Mouse (Mus musculus): ENCODE results near the gene Mybphl. TPM values are rescaled to one million over a fixed set of nuclear protein-coding genes. Genes with fewer than 3 reads are reported as not detected.

Mybphl gene
- polyA plus RNA-seq, 1 experiment from 2014 or later = not detected

- no peak for ATAC-seq
- Histone ChIP-seq H3K27me3 (replicated peaks; ENCODE audit: control insufficient read depth, insufficient read depth, low read length) (no peaks in the 10 kb centered on the region), H3K27ac (ENCODE audit: low read depth, low read length) (no peak overlapping the region), H3K4me2 (replicated peaks; ENCODE audit: low read depth) (no peak overlapping the region), H3K9me3 (ENCODE audit: control insufficient read depth) (no peaks in the 10 kb centered on the region), H3K4me1 (replicated peaks; ENCODE audit: control insufficient read depth, insufficient read depth, low read length) (no peaks in the 10 kb centered on the region), H3K4me3 (ENCODE audit: low read depth, low read length) (no peak overlapping the region), H3K36me3 (ENCODE audit: control insufficient read depth, insufficient read depth) (peaks cover 47% of the 10 kb centered on the region), H3K9ac (ENCODE audit: low read depth, low read length) (no peak overlapping the region)
- TF ChIP-seq CTCF (IDR thresholded peaks at IDR 0.05; ENCODE audit: low read depth) = no peak
- WGBS = 88% methylated on average over 6 of the region's 6 CpGs
These were observed 60.9 kb downstream of the Mybphl start for GRCm38 (mm10) chr3:108425624-108426018.

Other genes starting within 250 kb of the Mybphl start
- 99.6 and 101 TPM in 2 replicates for gene Gnai3, start 218.8 kb upstream of the Mybphl start, polyA plus RNA-seq (2015; fragmentation: Nextera tagmentation; extraction: Ambion mirVana)
- gene Gpr61, start 210.0 kb upstream of the Mybphl start, polyA plus RNA-seq (2015; fragmentation: Nextera tagmentation; extraction: Ambion mirVana) = 0.05 and 0.13 TPM in 2 replicates
- 2.8 and 2.9 TPM in 2 replicates for gene Amigo1, start 178.6 kb upstream of the Mybphl start, polyA plus RNA-seq (2015; fragmentation: Nextera tagmentation; extraction: Ambion mirVana)
- 6.3 and 6.7 TPM in 2 replicates for gene Cyb561d1, start 163.7 kb upstream of the Mybphl start, polyA plus RNA-seq (2015; fragmentation: Nextera tagmentation; extraction: Ambion mirVana)
- gene Atxn7l2, start 154.0 kb upstream of the Mybphl start, polyA plus RNA-seq (2015; fragmentation: Nextera tagmentation; extraction: Ambion mirVana) = 3.4 and 4.0 TPM in 2 replicates
- gene Sypl2, start 138.3 kb upstream of the Mybphl start, polyA plus RNA-seq (2015; fragmentation: Nextera tagmentation; extraction: Ambion mirVana) = 0.26 and 0.51 TPM in 2 replicates
- gene Psma5, start 108.0 kb upstream of the Mybphl start, polyA plus RNA-seq (2015; fragmentation: Nextera tagmentation; extraction: Ambion mirVana) = 166 and 179 TPM in 2 replicates
- gene Sort1, start 80.8 kb upstream of the Mybphl start, polyA plus RNA-seq (2015; fragmentation: Nextera tagmentation; extraction: Ambion mirVana) = 4.6 and 5.2 TPM in 2 replicates
- gene Psrc1, start 18.9 kb downstream of the Mybphl start, polyA plus RNA-seq (2015; fragmentation: Nextera tagmentation; extraction: Ambion mirVana) = 3.3 and 5.3 TPM in 2 replicates
- 0.50 and 1.4 TPM in 2 replicates for gene Celsr2, start 50.6 kb downstream of the Mybphl start, polyA plus RNA-seq (2015; fragmentation: Nextera tagmentation; extraction: Ambion mirVana)
- 99.5 and 106 TPM in 2 replicates for gene Sars, start 80.3 kb downstream of the Mybphl start, polyA plus RNA-seq (2015; fragmentation: Nextera tagmentation; extraction: Ambion mirVana)
- not detected in 2 replicates for gene 1700013F07Rik, start 169.2 kb downstream of the Mybphl start, polyA plus RNA-seq (2015; fragmentation: Nextera tagmentation; extraction: Ambion mirVana)
- 8.6 and 10.8 TPM in 2 replicates for gene 5330417C22Rik, start 171.6 kb downstream of the Mybphl start, polyA plus RNA-seq (2015; fragmentation: Nextera tagmentation; extraction: Ambion mirVana)
- gene Tmem167b, start 197.6 kb downstream of the Mybphl start, polyA plus RNA-seq (2015; fragmentation: Nextera tagmentation; extraction: Ambion mirVana) = 27.5 and 27.9 TPM in 2 replicates
- gene Taf13, start 206.8 kb downstream of the Mybphl start, polyA plus RNA-seq (2015; fragmentation: Nextera tagmentation; extraction: Ambion mirVana) = 29.9 and 30.4 TPM in 2 replicates
- 2.9 and 3.0 TPM in 2 replicates for gene Wdr47, start 226.4 kb downstream of the Mybphl start, polyA plus RNA-seq (2015; fragmentation: Nextera tagmentation; extraction: Ambion mirVana)

Measured in intestine, postnatal 0 days (tissue).